In the genomic region with DNA sequence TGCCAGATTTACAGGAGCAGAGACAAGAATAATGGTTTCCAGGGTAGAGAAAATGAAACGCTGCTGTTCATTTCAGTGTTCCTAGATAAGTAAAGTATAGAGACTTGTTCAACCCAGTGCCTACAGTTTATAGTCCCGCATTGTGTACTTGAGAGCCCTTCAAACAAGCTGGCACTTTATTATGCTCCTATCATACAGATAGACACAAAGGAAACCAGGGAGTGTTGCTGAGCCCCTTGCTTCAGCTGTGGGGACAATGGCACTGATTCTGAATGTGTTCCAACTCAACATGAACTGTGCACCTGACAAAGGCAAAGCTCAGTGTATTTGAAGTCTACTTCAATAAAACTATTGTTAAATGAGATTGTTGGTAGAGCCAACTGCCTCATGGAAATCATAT, we compare ENCODE assay signal across 13 mouse cellular contexts.
"Had no signal": no experiment of that assay in that cellular context is flagged by ENCODE, and none has a peak within 500 bp of the region (broad histone marks: within the 10 kb centered on the region; RNA-seq: fewer than 3 reads in every experiment).

No protein-coding gene starts in this region.

- H3K4me2 ChIP-seq: limb, embryonic 13.5 days; neural tube, embryonic 13.5 days had no signal

- H3K9me3 ChIP-seq: limb, embryonic 13.5 days; neural tube, embryonic 13.5 days had no signal

- DNase-seq: kidney, adult 9 months; kidney, postnatal 4 days; left cerebral cortex, postnatal 4 days; lung, adult 18-20 months; retina, postnatal 1 day; right cerebral cortex, postnatal 4 days; spleen, adult 18-20 months; thymus, adult 18-20 months; thymus, postnatal 14 days had no signal

- H3K4me1 ChIP-seq: limb, embryonic 13.5 days; neural tube, embryonic 13.5 days had no signal

- H3K4me3 ChIP-seq: limb, embryonic 13.5 days; neural tube, embryonic 13.5 days had no signal

- H3K36me3 ChIP-seq: limb, embryonic 13.5 days; neural tube, embryonic 13.5 days had no signal

- H3K27me3 ChIP-seq: limb, embryonic 13.5 days; neural tube, embryonic 13.5 days had no signal

- H3K27ac ChIP-seq: kidney, postnatal 0 days; limb, embryonic 13.5 days; liver, embryonic 14.5 days; neural tube, embryonic 13.5 days had no signal

- H3K9ac ChIP-seq: limb, embryonic 13.5 days; liver, embryonic 14.5 days; neural tube, embryonic 13.5 days had no signal
